Mouse (Mus musculus) midbrain, embryonic 13.5 days (tissue): Measurements from ENCODE around the gene Olfr464. TPM values are rescaled to one million over a fixed set of nuclear protein-coding genes. Genes with fewer than 3 reads are reported as not detected.

ENCODE experiments used
- polyA plus RNA-seq: library from polyadenylated mRNA; unstranded; fragments of >200 nt; fragmentation: Nextera tagmentation; extraction: Ambion mirVana; gene quantifications from 2 replicates; pipeline ENCODE4 v1.2.1, GENCODE M21; 2015

The Olfr464 gene
- polyA plus RNA-seq, 1 experiment from 2014 or later, result not detected

Other genes with a start within 250 kb of the Olfr464 start
- gene Supt4a, start 183.4 kb downstream of the Olfr464 start, polyA plus RNA-seq, result 165 and 177 TPM in 2 replicates
- gene Tspoap1, start 160.4 kb downstream of the Olfr464 start, polyA plus RNA-seq, result 41.1 and 48.7 TPM in 2 replicates
- gene Mpo, start 127.4 kb downstream of the Olfr464 start, polyA plus RNA-seq, result 0.31 and 0.41 TPM in 2 replicates
- gene Lpo, start 92.7 kb downstream of the Olfr464 start, polyA plus RNA-seq, result 0.49 and 0.54 TPM in 2 replicates
- 12.4 and 15.8 TPM in 2 replicates for gene Mks1, start 67.8 kb downstream of the Olfr464 start, polyA plus RNA-seq
- 0.10 and 0.16 TPM in 2 replicates for gene Epx, start 45.4 kb downstream of the Olfr464 start, polyA plus RNA-seq
- gene Olfr462, start 28.7 kb downstream of the Olfr464 start, polyA plus RNA-seq, result not detected in 2 replicates
- gene Olfr463, start 23.6 kb downstream of the Olfr464 start, polyA plus RNA-seq, result not detected in 2 replicates
- gene Dynll2, start 66.6 kb upstream of the Olfr464 start, polyA plus RNA-seq, result 43.3 and 52.5 TPM in 2 replicates
- 313 and 341 TPM in 2 replicates for gene Srsf1, start 126.4 kb upstream of the Olfr464 start, polyA plus RNA-seq
- 67.2 and 70.1 TPM in 2 replicates for gene Vezf1, start 147.3 kb upstream of the Olfr464 start, polyA plus RNA-seq
- gene Cuedc1, start 177.1 kb upstream of the Olfr464 start, polyA plus RNA-seq, result 40.6 and 46.1 TPM in 2 replicates